In genomic region chr2:136678321-136679161, GRCm38 (mm10) we compare ENCODE assay signal across 8 mouse cellular contexts. TPM values are rescaled to one million over a fixed set of nuclear protein-coding genes. Genes with fewer than 3 reads are reported as not detected.
DNase-seq lines count a peak whose midpoint lies in the region; ATAC-seq and TF ChIP-seq lines count a peak whose summit lies in the region.

No protein-coding gene starts in this region.

- WGBS in hindbrain, embryonic 15.5 days, result 2% methylated on average over 43 of the region's 44 CpGs

- intact Hi-C loops in gastrocnemius, adult 2 months (cut with DNase I), result no loop called here
- intact Hi-C loops in left cerebral cortex, adult 2 months (cut with DNase I), result loop anchor here (1.0 to 10.0 kb wide), 2 partner anchors 35 to 126 kb away; partner anchors contain the start of gene Snap25

- H3K9me3 ChIP-seq in hindbrain, embryonic 15.5 days, result no peaks in the 10 kb centered on the region

- peak overlapping the region; percentile 58 for H3K9ac ChIP-seq in hindbrain, embryonic 15.5 days

- peak overlapping the region; percentile 88 for H3K27ac ChIP-seq in gastrocnemius, adult 2 months
- peak overlapping the region; percentile 73 for H3K27ac ChIP-seq in hindbrain, embryonic 15.5 days (replicated peaks)
- H3K27ac ChIP-seq in left cerebral cortex, adult 2 months, result peak overlapping the region; percentile 98

- H3K4me1 ChIP-seq in hindbrain, embryonic 15.5 days (replicated peaks), result peaks cover 24% of the 10 kb centered on the region

- no peaks in the 10 kb centered on the region for H3K36me3 ChIP-seq in hindbrain, embryonic 15.5 days

- H3K4me2 ChIP-seq in hindbrain, embryonic 15.5 days, result peak overlapping the region; percentile 95

- peak overlapping the region; percentile 84 for H3K4me3 ChIP-seq in gastrocnemius, adult 2 months
- H3K4me3 ChIP-seq in hindbrain, embryonic 15.5 days, result peak overlapping the region; percentile 51
- H3K4me3 ChIP-seq in left cerebral cortex, adult 2 months, result peak overlapping the region; percentile 45

- no peaks in the 10 kb centered on the region for H3K27me3 ChIP-seq in hindbrain, embryonic 15.5 days

- peak; percentile 85 for DNase-seq in adipocyte (ENCODE audit: low spot score)
- DNase-seq in cerebellum, postnatal 36 days, result peak; percentile 87 to 91
- DNase-seq in gastrocnemius, adult 2 months, result peak; percentile 89
- DNase-seq in left cerebral cortex, adult 2 months (ENCODE audit: extremely low spot score in 1 of 2, low spot score in 2 of 2), result peak; percentile 87 to 88
- peak; percentile 74 for DNase-seq in lung, postnatal 36 days
- peak; percentile 72 for DNase-seq in right cerebral cortex, postnatal 14 days

- TF ChIP-seq CTCF in gastrocnemius, adult 2 months (IDR thresholded peaks at IDR 0.05), result no peak
- TF ChIP-seq CTCF in left cerebral cortex, adult 2 months (IDR thresholded peaks at IDR 0.05), result no peak

- ATAC-seq in hindbrain, embryonic 15.5 days (ENCODE audit: low FRiP score, low read depth), result peak; percentile 85
- no peak for ATAC-seq in monocyte, adult 5-6 weeks (replicated peaks; ENCODE audit: insufficient number of reproducible peaks, low FRiP score, low TSS enrichment, poor library complexity, severe bottlenecking)

RNA-seq across cellular contexts. Expression of gene Snap25, which starts 34.7 kb away (rescaled TPM):
- total RNA-seq in gastrocnemius, adult 2 months (2021), result not detected
- 224 and 276 TPM in 2 replicates for polyA plus RNA-seq in hindbrain, embryonic 15.5 days (2015; fragmentation: Nextera tagmentation; extraction: Ambion mirVana)
- total RNA-seq in left cerebral cortex, adult 2 months (2021), result 1,000 to 10,000 TPM; 3,053 to 3,248 TPM
- total RNA-seq in monocyte, adult 5-6 weeks (2017), result not detected in 3 replicates

Comparison
In these comparisons a context has a peak if more than half of its experiments do, and no peak if none do; other contexts are left out.
1. RNA of gene Snap25, which starts 34.7 kb away (total RNA-seq): 3,053 to 3,248 TPM in left cerebral cortex, adult 2 months; not detected in gastrocnemius, adult 2 months and not detected in monocyte, adult 5-6 weeks; every median in the first group is over 1,000 times any median in the second.
2. Peak in every context shown above with its lines, with median percentiles within 50 percentile points of each other: DNase-seq, H3K27ac ChIP-seq and H3K4me3 ChIP-seq.